Mouse (Mus musculus) colon, adult 2 months (tissue): ENCODE measurements around the gene Gm21738. TPM values are rescaled to one million over a fixed set of nuclear protein-coding genes. Genes with fewer than 3 reads are reported as not detected.

ENCODE experiments used
- polyA plus RNA-seq: library from polyadenylated mRNA; depleted of rRNA; stranded (reverse); fragments of >200 nt; gene quantifications from 2 replicates; pipeline ENCODE4 v1.2.3, GENCODE M21; 2012; rRNA removed

Gene Gm21738
- polyA plus RNA-seq, result not detected in 2 replicates

DNA sequence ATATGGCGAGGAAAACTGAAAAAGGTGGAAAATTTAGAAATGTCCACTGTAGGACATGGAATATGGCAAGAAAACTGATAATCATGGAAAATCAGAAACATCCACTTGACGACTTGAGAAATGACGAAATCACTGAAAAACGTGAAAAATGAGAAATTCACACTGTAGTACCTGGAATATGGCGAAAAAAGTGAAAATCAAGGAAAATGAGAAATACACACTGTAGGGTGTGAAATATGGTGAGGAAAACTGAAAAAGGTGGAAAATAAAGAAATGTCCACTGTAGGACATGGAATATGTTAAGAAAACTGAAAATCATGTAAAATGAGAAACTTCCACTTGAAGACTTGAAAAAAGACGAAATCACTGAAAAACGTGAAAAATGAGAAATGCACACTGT lies at the start of gene Gm21738:
Gene Gm21738 (minus strand): TSS at position 101 of the 400 bp plus-strand sequence.

Other genes starting within 250 kb of the Gm21738 start
- gene Gm2244, start 131.0 kb upstream of the Gm21738 start, polyA plus RNA-seq, result not detected in 2 replicates
- 0.30 TPM in 1 of 2 replicates, not detected in the other for gene Gm2237, start 166.2 kb upstream of the Gm21738 start, polyA plus RNA-seq
- gene Gm5458, start 183.7 kb upstream of the Gm21738 start, polyA plus RNA-seq, result not detected in 2 replicates